In the genomic region with DNA sequence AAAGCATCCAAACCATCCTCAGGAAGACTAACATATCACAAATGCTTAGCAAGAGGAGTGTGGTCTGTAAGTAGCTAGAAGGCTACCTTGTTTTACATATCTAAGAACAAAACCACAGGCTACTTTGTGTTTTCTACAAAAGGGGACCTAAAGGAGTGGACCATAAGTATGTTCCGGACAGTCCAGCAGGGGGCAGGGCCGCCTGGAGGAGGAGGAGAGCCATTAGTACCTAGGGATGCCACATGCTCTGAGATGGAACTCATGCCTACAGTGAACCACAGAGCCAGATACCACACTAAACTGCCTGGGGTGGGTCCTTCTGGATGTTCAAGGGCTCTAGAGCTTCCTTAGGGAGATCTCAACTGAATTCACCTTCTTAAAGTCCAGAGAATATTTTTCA, we compare ENCODE assay signal across 9 mouse cellular contexts. TPM values are rescaled to one million over a fixed set of nuclear protein-coding genes. Genes with fewer than 3 reads are reported as not detected.
DNase-seq lines count a peak whose midpoint lies in the region; ATAC-seq and TF ChIP-seq lines count a peak whose summit lies in the region.
"Had no signal": no experiment of that assay in that cellular context is flagged by ENCODE, and none has a peak within 500 bp of the region (broad histone marks: within the 10 kb centered on the region; RNA-seq: fewer than 3 reads in every experiment).

No protein-coding gene starts in this region.

- H3K4me3 ChIP-seq in left cerebral cortex, adult 2 months, result no peak overlapping the region
- H3K4me3 ChIP-seq in liver, adult 2 months (ENCODE audit: insufficient read depth, low read depth, low read length), result no peak overlapping the region
- no peak overlapping the region for H3K4me3 ChIP-seq in stomach, postnatal 0 days (ENCODE audit: low read depth, low read length)
- H3K4me3 ChIP-seq: embryonic facial prominence, embryonic 13.5 days; midbrain, embryonic 12.5 days had no signal

- H3K79me2 ChIP-seq in liver, adult 2 months (ENCODE audit: control insufficient read depth, insufficient read depth, low read length), result no peaks in the 10 kb centered on the region

- no peaks in the 10 kb centered on the region for H3K4me1 ChIP-seq in liver, adult 2 months (ENCODE audit: control insufficient read depth, insufficient read depth, low read length)
- H3K4me1 ChIP-seq in stomach, postnatal 0 days (replicated peaks; ENCODE audit: control insufficient read depth, insufficient read depth), result no peaks in the 10 kb centered on the region
- H3K4me1 ChIP-seq: embryonic facial prominence, embryonic 13.5 days had no signal

- no peak overlapping the region for H3K9ac ChIP-seq in liver, adult 2 months (ENCODE audit: low read depth, low read length)
- H3K9ac ChIP-seq in stomach, postnatal 0 days (ENCODE audit: low read length), result no peak overlapping the region
- H3K9ac ChIP-seq: embryonic facial prominence, embryonic 13.5 days; midbrain, embryonic 12.5 days had no signal

- H3K27ac ChIP-seq in left cerebral cortex, adult 2 months, result no peak overlapping the region
- H3K27ac ChIP-seq in liver, adult 2 months (replicated peaks; ENCODE audit: insufficient read depth, low read depth, low read length), result no peak overlapping the region
- no peak overlapping the region for H3K27ac ChIP-seq in stomach, postnatal 0 days (replicated peaks)
- H3K27ac ChIP-seq: embryonic facial prominence, embryonic 13.5 days; midbrain, embryonic 12.5 days had no signal

- peaks cover 15% of the 10 kb centered on the region for H3K36me3 ChIP-seq in liver, adult 2 months (ENCODE audit: control insufficient read depth, insufficient read depth, low read length)
- peaks cover 10% of the 10 kb centered on the region for H3K36me3 ChIP-seq in stomach, postnatal 0 days (ENCODE audit: control insufficient read depth, insufficient read depth, low read length)

- H3K27me3 ChIP-seq in liver, adult 2 months (ENCODE audit: control insufficient read depth, insufficient read depth, low read length), result no peaks in the 10 kb centered on the region
- H3K27me3 ChIP-seq in stomach, postnatal 0 days (ENCODE audit: control insufficient read depth, insufficient read depth, low read length), result no peaks in the 10 kb centered on the region
- H3K27me3 ChIP-seq: embryonic facial prominence, embryonic 13.5 days; midbrain, embryonic 12.5 days had no signal

- no peaks in the 10 kb centered on the region for H3K9me3 ChIP-seq in stomach, postnatal 0 days (ENCODE audit: control insufficient read depth, low read length)
- H3K9me3 ChIP-seq: embryonic facial prominence, embryonic 13.5 days; midbrain, embryonic 12.5 days had no signal

- H3K4me2 ChIP-seq in stomach, postnatal 0 days (replicated peaks; ENCODE audit: low read depth), result no peak overlapping the region
- H3K4me2 ChIP-seq: embryonic facial prominence, embryonic 13.5 days; midbrain, embryonic 12.5 days had no signal

- peak; percentile 39 for TF ChIP-seq CTCF in left cerebral cortex, adult 2 months (IDR thresholded peaks at IDR 0.05)
- peak; percentile 80 for TF ChIP-seq CTCF in liver, adult 2 months (IDR thresholded peaks at IDR 0.05; ENCODE audit: low read depth, low read length)
- TF ChIP-seq CTCF in stomach, postnatal 0 days (IDR thresholded peaks at IDR 0.05; ENCODE audit: low read depth), result peak; percentile 76

- 54% methylated on average over 2 of the region's 2 CpGs for whole genome bisulfite sequencing in liver, adult 2 months
- WGBS in stomach, postnatal 0 days, result 53% methylated on average over 2 of the region's 2 CpGs

- intact Hi-C loops in left cerebral cortex, adult 2 months (cut with DNase I), result no loop called here

- TF ChIP-seq EP300 in stomach, postnatal 0 days (optimal IDR thresholded peaks at IDR 0.05), result no peak

- DNase-seq in left cerebral cortex, adult 2 months (ENCODE audit: extremely low spot score in 1 of 2, low spot score in 2 of 2), result no peak
- no peak for DNase-seq in left cerebral cortex, adult 11 months (ENCODE audit: low spot score)
- peak; percentile 75 for DNase-seq in NIH3T3 (ENCODE audit: low read depth)
- peak; percentile 31 for DNase-seq in embryo, embryonic 9.5 days (ENCODE audit: extremely low spot score)
- DNase-seq in liver, adult 2 months (ENCODE audit: extremely low read depth, low read depth, low spot score), result peak; percentile 21
- peak; percentile 69 for DNase-seq in stomach, postnatal 0 days (ENCODE audit: low spot score)
- no peak for DNase-seq in layer of hippocampus, adult 11-12 months (ENCODE audit: low spot score)

- peak; percentile 81 for ATAC-seq in stomach, postnatal 0 days (ENCODE audit: low FRiP score, low TSS enrichment)

- no peak for TF ChIP-seq POLR2A in liver, adult 2 months (IDR thresholded peaks at IDR 0.05; ENCODE audit: extremely low read depth, insufficient read depth, low read length)

RNA-seq across cellular contexts. Expression of a gene that starts 14.3 kb away (rescaled TPM):
- 10 to 100 TPM; 27.6 to 30.7 TPM for total RNA-seq in left cerebral cortex, adult 2 months (2021)
- 21.2 and 23.0 TPM in 2 replicates for total RNA-seq in liver, adult 2 months (2014; rRNA removed)
- polyA plus RNA-seq in liver, adult 2 months (2012; rRNA removed), result 25.1 and 27.8 TPM in 2 replicates
- 27.1 and 27.6 TPM in 2 replicates for polyA plus RNA-seq in stomach, postnatal 0 days (2015; fragmentation: Nextera tagmentation; extraction: Ambion mirVana)

RNA-seq across cellular contexts. Expression of a gene that starts 14.4 kb away (rescaled TPM):
- 10 to 100 TPM; 10.3 to 12.8 TPM for total RNA-seq in left cerebral cortex, adult 2 months (2021)
- total RNA-seq in liver, adult 2 months (2014; rRNA removed), result 0.09 and 0.13 TPM in 2 replicates
- 0.15 and 0.16 TPM in 2 replicates for polyA plus RNA-seq in liver, adult 2 months (2012; rRNA removed)
- polyA plus RNA-seq in stomach, postnatal 0 days (2015; fragmentation: Nextera tagmentation; extraction: Ambion mirVana), result 0.72 and 0.88 TPM in 2 replicates

RNA-seq across cellular contexts. Expression of a gene that starts 30.5 kb away (rescaled TPM):
- total RNA-seq in left cerebral cortex, adult 2 months (2021), result 10 to 100 TPM; 37.9 to 39.7 TPM
- total RNA-seq in liver, adult 2 months (2014; rRNA removed), result 20.4 and 23.2 TPM in 2 replicates
- polyA plus RNA-seq in liver, adult 2 months (2012; rRNA removed), result 11.8 and 12.5 TPM in 2 replicates
- polyA plus RNA-seq in stomach, postnatal 0 days (2015; fragmentation: Nextera tagmentation; extraction: Ambion mirVana), result 32.3 and 32.4 TPM in 2 replicates

Comparison
In these comparisons a context has a peak if more than half of its experiments do, and no peak if none do; other contexts are left out.
1. DNase-seq: peak in NIH3T3 (single experiment), embryo, embryonic 9.5 days (single experiment), liver, adult 2 months (single experiment) and stomach, postnatal 0 days (single experiment); none in left cerebral cortex, adult 2 months (0 of 2), left cerebral cortex, adult 11 months (single experiment) and layer of hippocampus, adult 11-12 months (single experiment).
2. RNA of a gene that starts 14.4 kb away (total RNA-seq): 10.3 to 12.8 TPM in left cerebral cortex, adult 2 months; 0.09 to 0.13 TPM in liver, adult 2 months; every median in the first group is over 10 times any median in the second.
3. Peak in every context shown above with its lines, with median percentiles within 50 percentile points of each other: CTCF ChIP-seq.